Mouse (Mus musculus): ENCODE results near the gene Rassf1.

Rassf1 gene

GRCm38 (mm10) chr9:107580501-107581317 is 29.4 kb downstream of the Rassf1 start, which contains the start of gene Hyal3:
TSS of gene Hyal3 (plus strand) at chr9:107580818.
- peak; percentile 86 for DNase-seq (ENCODE audit: low spot score)

- no peak for DNase-seq (ENCODE audit: low spot score)
Observed at GRCm38 (mm10) chr9:107581584-107581983, 30.2 kb downstream of the Rassf1 start.

GRCm38 (mm10) chr9:107582509-107583062 is 31.2 kb downstream of the Rassf1 start:
- no peak for DNase-seq (ENCODE audit: low spot score)

GRCm38 (mm10) chr9:107583174-107583573 is 31.8 kb downstream of the Rassf1 start:
- DNase-seq (ENCODE audit: low spot score): no peak

GRCm38 (mm10) chr9:107586504-107586903 is 35.1 kb downstream of the Rassf1 start:
- no peak for DNase-seq (ENCODE audit: low spot score)

- DNase-seq (ENCODE audit: low spot score): peak; percentile 92
Observed at GRCm38 (mm10) chr9:107586974-107587832, 35.8 kb downstream of the Rassf1 start, which contains the start of gene Ifrd2. TSS of gene Ifrd2 (plus strand) at chr9:107587642.

- DNase-seq (ENCODE audit: low spot score): no peak
Observed at GRCm38 (mm10) chr9:107587833-107588639, 36.7 kb downstream of the Rassf1 start.

- no peak for DNase-seq (ENCODE audit: low spot score)
Observed at GRCm38 (mm10) chr9:107590058-107590772, 38.9 kb downstream of the Rassf1 start.

- no peak for DNase-seq (ENCODE audit: low spot score)
Observed at GRCm38 (mm10) chr9:107590773-107591060, 39.4 kb downstream of the Rassf1 start.

GRCm38 (mm10) chr9:107593101-107593976 is 42.0 kb downstream of the Rassf1 start:
- DNase-seq (ENCODE audit: low spot score): no peak

GRCm38 (mm10) chr9:107594281-107595062 is 43.1 kb downstream of the Rassf1 start:
- no peak for DNase-seq (ENCODE audit: low spot score)

- DNase-seq (ENCODE audit: low spot score): no peak
Observed at GRCm38 (mm10) chr9:107596619-107597569, 45.5 kb downstream of the Rassf1 start.

GRCm38 (mm10) chr9:107598385-107598784 is 47.0 kb downstream of the Rassf1 start:
- no peak for DNase-seq (ENCODE audit: low spot score)

- no peak for DNase-seq (ENCODE audit: low spot score)
Observed at GRCm38 (mm10) chr9:107599433-107599832, 48.1 kb downstream of the Rassf1 start.

- no peak for DNase-seq (ENCODE audit: low spot score)
Observed at GRCm38 (mm10) chr9:107599842-107600241, 48.5 kb downstream of the Rassf1 start.

- no peak for DNase-seq (ENCODE audit: low spot score)
Observed at GRCm38 (mm10) chr9:107600745-107601144, 49.4 kb downstream of the Rassf1 start.

GRCm38 (mm10) chr9:107601275-107601674 is 49.9 kb downstream of the Rassf1 start:
- no peak for DNase-seq (ENCODE audit: low spot score)

GRCm38 (mm10) chr9:107602068-107602648 is 50.8 kb downstream of the Rassf1 start:
- DNase-seq (ENCODE audit: low spot score): peak; percentile 89
